Mouse (Mus musculus) ES-Bruce4 (cell line): ENCODE measurements at regions not wholly inside any gene's neighbourhood (a gene's known extent, or its start where the extent isn't known, plus 50 kb on each side); places are given as distances from the start of the nearest gene placed in this dataset.

Source experiments
- H3K27ac ChIP-seq: 2 replicates; pipeline ENCODE4 v1.5.1; 2012; ENCODE audit warnings: low read length, inconsistent platforms; ENCODE audit not compliant: insufficient read depth
- H3K27me3 ChIP-seq: 2 replicates; pipeline ENCODE4 v1.6.1; 2012; ENCODE audit warnings: mild to moderate bottlenecking, low read length, inconsistent platforms; ENCODE audit not compliant: control insufficient read depth, poor library complexity, insufficient read depth, severe bottlenecking
- H3K36me3 ChIP-seq: 2 replicates; pipeline ENCODE4 v1.6.1; 2012; ENCODE audit warnings: inconsistent platforms, mild to moderate bottlenecking, low read length, moderate library complexity; ENCODE audit not compliant: control insufficient read depth, poor library complexity, insufficient read depth, severe bottlenecking
- H3K4me1 ChIP-seq: one replicate; pipeline ENCODE4 v1.8.1; 2011; ENCODE audit warnings: low read length; ENCODE audit not compliant: control insufficient read depth, insufficient read depth
- H3K4me3 ChIP-seq: 2 replicates; pipeline ENCODE4 v1.5.1; 2011; ENCODE audit warnings: low read depth, mild to moderate bottlenecking, low read length
- H3K9ac ChIP-seq: 2 replicates; pipeline ENCODE4 v1.6.1; 2012; ENCODE audit warnings: low read depth, mild to moderate bottlenecking, inconsistent platforms; ENCODE audit not compliant: poor library complexity, severe bottlenecking
- H3K9me3 ChIP-seq: replicated peaks from 2 replicates; pipeline ENCODE4 v1.6.1; 2012; ENCODE audit warnings: mild to moderate bottlenecking, low read length, inconsistent platforms; ENCODE audit not compliant: control insufficient read depth, poor library complexity, insufficient read depth, severe bottlenecking
- CTCF ChIP-seq: IDR thresholded peaks from one replicate; pipeline ENCODE4 v1.8.1; 2011; ENCODE audit warnings: low read depth, low read length
- EP300 ChIP-seq: IDR thresholded peaks from 2 replicates; pipeline ENCODE4 v1.6.1; 2011; ENCODE audit warnings: low read depth, low read length; ENCODE audit not compliant: insufficient read depth
- POLR2A ChIP-seq: IDR thresholded peaks from one replicate; pipeline ENCODE4 v1.8.1; 2011; ENCODE audit warnings: low read length; ENCODE audit not compliant: insufficient read depth

GRCm38 (mm10) chr12:32761055-32761454, 58.3 kb upstream of the Nampt start:
- Histone ChIP-seq H3K4me1 (no peaks in the 10 kb centered on the region), H3K9ac (no peak overlapping the region), H3K9me3 (no peaks in the 10 kb centered on the region), H3K27ac (no peak overlapping the region), H3K36me3 (no peaks in the 10 kb centered on the region), H3K27me3 (no peaks in the 10 kb centered on the region), H3K4me3 (no peak overlapping the region)
- TF ChIP-seq POLR2A (no peak), EP300 (no peak), CTCF (no peak)

- Histone ChIP-seq H3K4me3 (no peak overlapping the region), H3K36me3 (no peaks in the 10 kb centered on the region), H3K9me3 (no peaks in the 10 kb centered on the region), H3K27me3 (no peaks in the 10 kb centered on the region; the same call in 1 of the 2 replicates), H3K4me1 (no peaks in the 10 kb centered on the region), H3K9ac (no peak overlapping the region), H3K27ac (no peak overlapping the region)
- no peak for TF ChIP-seq POLR2A
- TF ChIP-seq EP300 = no peak
- TF ChIP-seq CTCF = no peak
Observed at GRCm38 (mm10) chr12:32764271-32764670, 55.1 kb upstream of the Nampt start.

- H3K27me3 ChIP-seq = no peaks in the 10 kb centered on the region; the same call in 1 of the 2 replicates
- no peaks in the 10 kb centered on the region for H3K36me3 ChIP-seq
- H3K9ac ChIP-seq = no peak overlapping the region
- no peaks in the 10 kb centered on the region for H3K4me1 ChIP-seq
- H3K4me3 ChIP-seq = no peak overlapping the region
- TF ChIP-seq POLR2A (no peak), CTCF (no peak), EP300 (no peak)
- no peaks in the 10 kb centered on the region for H3K9me3 ChIP-seq
- H3K27ac ChIP-seq = no peak overlapping the region
Observed at GRCm38 (mm10) chr12:32764747-32765146, 54.6 kb upstream of the Nampt start.

GRCm38 (mm10) chr12:32765861-32766260, 53.5 kb upstream of the Nampt start:
- H3K4me3 ChIP-seq = no peak overlapping the region
- no peak overlapping the region for H3K9ac ChIP-seq
- H3K27me3 ChIP-seq = no peaks in the 10 kb centered on the region; the same call in 1 of the 2 replicates
- no peak overlapping the region for H3K27ac ChIP-seq
- H3K9me3 ChIP-seq = no peaks in the 10 kb centered on the region
- H3K36me3 ChIP-seq = no peaks in the 10 kb centered on the region
- H3K4me1 ChIP-seq = no peaks in the 10 kb centered on the region
- TF ChIP-seq POLR2A = no peak

GRCm38 (mm10) chr12:32766575-32766974, 52.8 kb upstream of the Nampt start:
- Histone ChIP-seq H3K4me3 (no peak overlapping the region), H3K9me3 (no peaks in the 10 kb centered on the region), H3K4me1 (no peaks in the 10 kb centered on the region), H3K9ac (no peak overlapping the region), H3K27ac (no peak overlapping the region), H3K27me3 (no peaks in the 10 kb centered on the region; the same call in 1 of the 2 replicates), H3K36me3 (no peaks in the 10 kb centered on the region)
- TF ChIP-seq EP300 = no peak
- no peak for TF ChIP-seq POLR2A
- TF ChIP-seq CTCF = no peak

GRCm38 (mm10) chr12:32767206-32768081, 51.9 kb upstream of the Nampt start:
- Histone ChIP-seq H3K4me3 (no peak overlapping the region), H3K27ac (no peak overlapping the region)

More at GRCm38 (mm10) chr12:32767206-32768081, 51.9 kb upstream of the Nampt start:
- H3K27me3 ChIP-seq = no peaks in the 10 kb centered on the region; the same call in 1 of the 2 replicates
- no peak for TF ChIP-seq EP300
- TF ChIP-seq CTCF = no peak
- TF ChIP-seq POLR2A = no peak
- H3K4me1 ChIP-seq = no peaks in the 10 kb centered on the region
- no peaks in the 10 kb centered on the region for H3K9me3 ChIP-seq
- no peaks in the 10 kb centered on the region for H3K36me3 ChIP-seq
- no peak overlapping the region for H3K9ac ChIP-seq
